ENCODE assay signal across 7 mouse cellular contexts in genomic region chr2:165967823-165968555, GRCm38 (mm10). TPM values are rescaled to one million over a fixed set of nuclear protein-coding genes. Genes with fewer than 3 reads are reported as not detected.
A peak's percentile ranks its signal among the peaks of the same experiment; 100 is the strongest.
DNase-seq lines count a peak whose midpoint lies in the region; ATAC-seq and TF ChIP-seq lines count a peak whose summit lies in the region.

No protein-coding gene starts in this region.

- no peak overlapping the region for H3K4me3 ChIP-seq in left cerebral cortex, adult 2 months

- ATAC-seq in neutrophil, adult 5-6 weeks (ENCODE audit: extremely low read depth, insufficient number of reproducible peaks, low FRiP score, poor library complexity, severe bottlenecking) = peak; percentile 47; the same call in 1 of the 2 replicates

- H3K27ac ChIP-seq in left cerebral cortex, adult 2 months = no peak overlapping the region

- no peak for TF ChIP-seq CTCF in left cerebral cortex, adult 2 months (IDR thresholded peaks at IDR 0.05)

- DNase-seq in 3134 (ENCODE audit: extremely low read depth, insufficient read length, low spot score) (peak; percentile 81), liver (peak; percentile 70)
- peak; percentile 84 to 88 for DNase-seq in B cell, adult 2 months
- peak; percentile 53 for DNase-seq in embryo, embryonic 11.5 days (ENCODE audit: low read depth, low spot score)
- DNase-seq in layer of hippocampus, adult 8-10 months (ENCODE audit: low spot score in 2 of 2) = no peak
- no peak for DNase-seq in left cerebral cortex, adult 2 months (ENCODE audit: extremely low spot score in 1 of 2, low spot score in 2 of 2)

- intact Hi-C loops in left cerebral cortex, adult 2 months (cut with DNase I) = no loop called here

RNA-seq across cellular contexts. Expression of gene Ncoa3, which starts 24.4 kb away (rescaled TPM):
- 148 and 164 TPM in 2 replicates for total RNA-seq in neutrophil, adult 5-6 weeks (2017)
- 10 to 100 TPM; 33.9 to 41.1 (median 36.3) TPM for total RNA-seq in layer of hippocampus, adult 8-10 months (2022)
- 10 to 100 TPM; 32.5 to 37.9 TPM for total RNA-seq in left cerebral cortex, adult 2 months (2021)

Comparison
In these comparisons a context has a peak if more than half of its experiments do, and no peak if none do; other contexts are left out.
1. DNase-seq: peak in 3134 (single experiment), B cell, adult 2 months (2 of 2), embryo, embryonic 11.5 days (single experiment) and liver (single experiment); none in layer of hippocampus, adult 8-10 months (0 of 2) and left cerebral cortex, adult 2 months (0 of 2).